Mouse (Mus musculus) megakaryocyte-erythroid progenitor cell, adult 5-6 weeks (primary cell): ENCODE measurements around the gene Tst. TPM values are rescaled to one million over a fixed set of nuclear protein-coding genes. Genes with fewer than 3 reads are reported as not detected.

ENCODE experiments used
- ATAC-seq: replicated peaks from 2 replicates; pipeline ENCODE4 v1.8.0; 2016; ENCODE audit warnings: mild to moderate bottlenecking, inconsistent platforms; ENCODE audit not compliant: severe bottlenecking, poor library complexity, low FRiP score, low TSS enrichment
- total RNA-seq, 2 experiments: library from RNA; stranded (forward) in 1 of 2; stranded (reverse) in 1 of 2; fragments of 200-1000, 215-1000 nt in 1 of 2; fragments of >200 nt in 1 of 2; fragmentation: Nextera tagmentation in 1 of 2; gene quantifications; 2 replicates each; pipeline ENCODE4 v1.2.3; 2014 to 2017

Gene Tst
- total RNA-seq, 2 experiments from 2014 or later, result 0.80 to 6.4 TPM

DNA sequence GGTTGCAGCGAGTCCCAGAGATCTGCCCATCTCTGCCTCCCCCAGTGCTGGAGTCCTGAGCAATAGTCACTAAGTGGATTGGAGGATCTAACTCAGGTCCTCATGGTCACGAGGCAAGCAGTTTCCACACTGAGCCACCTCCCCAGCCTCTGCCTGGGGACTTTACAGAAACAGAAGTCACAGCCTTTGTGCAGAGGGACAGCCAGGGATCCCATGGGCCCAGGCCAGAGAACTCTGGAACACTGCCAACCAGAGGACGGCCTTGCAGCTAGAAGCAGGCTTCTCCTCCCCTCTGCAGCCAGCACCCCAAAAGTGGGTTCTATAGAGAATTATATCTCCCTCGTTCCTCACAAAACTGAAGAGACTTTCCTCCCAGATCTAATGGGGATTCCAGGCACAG, 3.8 kb downstream of the Tst start:
- ATAC-seq, result no peak

GRCm38 (mm10) chr15:78401345-78401744, 4.4 kb downstream of the Tst start:
- no peak for ATAC-seq

GRCm38 (mm10) chr15:78395478-78395962, 10.2 kb downstream of the Tst start, which contains the start of gene Tex33:
TSS of gene Tex33 (minus strand) at chr15:78395912.
- ATAC-seq, result no peak

GRCm38 (mm10) chr15:78390855-78391254, 14.9 kb downstream of the Tst start:
- no peak for ATAC-seq

GRCm38 (mm10) chr15:78385564-78385963, 20.1 kb downstream of the Tst start:
- ATAC-seq, result no peak

DNA sequence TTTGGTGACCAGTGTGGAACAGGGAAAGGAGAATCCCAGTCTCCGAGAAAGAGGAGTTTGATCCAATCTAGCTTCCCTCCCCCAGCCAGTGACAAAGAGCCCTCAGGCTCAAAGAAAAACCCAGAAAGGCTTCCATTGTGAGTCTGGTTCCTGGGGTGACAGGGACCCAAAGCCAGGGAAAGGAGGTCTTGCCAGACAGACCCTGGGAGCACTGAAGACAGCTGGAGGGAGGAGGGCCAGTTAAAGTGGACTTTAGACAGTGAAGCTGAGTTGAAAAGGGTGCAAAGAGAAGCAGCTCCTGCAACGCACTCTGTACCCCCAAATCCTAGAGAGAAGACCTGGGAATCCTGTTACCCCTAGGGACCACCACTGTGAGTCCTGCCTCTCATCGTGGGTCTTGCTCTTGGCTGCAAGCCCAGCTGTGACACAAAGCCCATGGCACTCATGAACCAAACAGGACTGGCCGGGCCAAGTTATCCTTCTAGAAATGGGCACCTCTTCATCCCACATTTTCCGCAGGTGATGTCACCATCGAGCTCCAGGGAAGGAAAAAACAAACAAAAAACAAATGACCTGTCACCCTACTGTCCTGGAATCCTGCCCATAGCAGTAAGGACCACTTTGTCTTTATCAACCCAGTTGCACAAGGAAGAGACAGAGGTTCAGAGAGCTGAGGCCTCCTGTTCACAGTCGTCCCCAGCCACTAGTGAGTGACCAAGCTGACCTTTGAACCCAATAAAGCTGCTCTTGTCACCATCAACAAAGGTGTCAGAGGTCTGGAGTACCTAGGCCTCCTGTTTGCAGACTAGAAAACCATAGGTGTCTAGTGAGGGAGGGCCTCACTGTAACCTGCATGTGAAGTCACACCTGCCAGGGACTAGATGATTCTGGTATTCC, 21.2 kb downstream of the Tst start:
- ATAC-seq, result no peak

DNA sequence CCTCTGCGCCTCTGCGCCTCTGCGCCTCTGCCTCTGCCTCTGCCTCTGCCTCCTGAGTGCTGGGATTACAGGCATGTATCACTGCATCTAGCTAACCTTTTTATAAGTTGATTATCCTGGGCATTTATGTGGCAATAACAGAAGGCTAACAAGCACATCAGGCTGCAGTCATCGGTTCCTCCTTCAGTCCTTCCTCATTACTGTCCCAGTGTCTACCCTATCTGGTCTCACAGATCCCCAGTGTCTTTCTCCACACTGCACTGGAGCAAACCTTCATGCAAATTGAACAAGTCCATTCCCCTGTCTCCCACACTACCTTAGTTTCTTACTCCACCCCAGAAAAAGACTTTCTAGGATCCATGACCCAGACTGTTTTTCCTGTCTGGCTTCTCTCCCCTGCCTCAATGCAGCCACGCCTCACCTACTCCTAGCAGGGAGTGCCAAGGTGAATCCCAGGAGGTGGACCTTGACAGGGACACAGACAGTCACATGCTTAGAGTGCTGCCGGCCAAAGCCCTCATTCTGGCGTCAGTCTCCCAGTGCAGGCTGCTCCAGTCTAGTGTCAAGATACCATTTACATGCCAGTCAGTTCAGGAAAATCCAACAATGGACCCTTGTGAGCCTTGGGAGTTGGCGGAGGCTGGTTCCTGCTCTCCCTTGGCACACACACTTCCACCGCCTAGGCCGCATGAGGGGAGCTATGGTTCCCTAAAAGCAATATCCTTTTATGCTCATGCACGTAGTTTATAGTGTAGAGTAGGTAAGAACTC, 22.1 kb downstream of the Tst start:
- ATAC-seq, result no peak

DNA sequence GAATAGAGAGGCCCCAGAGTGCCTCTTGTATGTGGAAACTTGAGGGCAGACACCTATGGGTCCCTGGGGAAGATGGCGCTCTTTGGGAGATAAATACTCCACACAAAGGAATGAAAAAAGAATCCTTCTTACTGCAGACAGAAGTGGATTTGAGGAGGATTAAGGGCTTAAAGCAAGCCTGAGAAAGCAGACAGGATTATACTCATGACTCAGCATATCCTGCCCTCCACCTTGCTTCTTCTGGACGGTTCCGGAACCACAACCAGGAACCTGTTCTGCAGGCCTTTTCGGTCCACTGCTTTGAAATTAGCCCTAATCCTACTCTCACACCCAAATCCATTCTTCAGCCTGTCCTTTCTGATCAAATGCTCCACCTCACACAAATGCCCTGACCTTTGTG, 23.6 kb downstream of the Tst start:
- no peak for ATAC-seq

- ATAC-seq, result no peak
Measured at GRCm38 (mm10) chr15:78380741-78381140, 25.0 kb downstream of the Tst start.

GRCm38 (mm10) chr15:78380208-78380607, 25.5 kb downstream of the Tst start:
- no peak for ATAC-seq

GRCm38 (mm10) chr15:78378556-78378955, 27.2 kb downstream of the Tst start:
- ATAC-seq, result no peak

GRCm38 (mm10) chr15:78377859-78378258, 27.8 kb downstream of the Tst start:
- no peak for ATAC-seq

DNA sequence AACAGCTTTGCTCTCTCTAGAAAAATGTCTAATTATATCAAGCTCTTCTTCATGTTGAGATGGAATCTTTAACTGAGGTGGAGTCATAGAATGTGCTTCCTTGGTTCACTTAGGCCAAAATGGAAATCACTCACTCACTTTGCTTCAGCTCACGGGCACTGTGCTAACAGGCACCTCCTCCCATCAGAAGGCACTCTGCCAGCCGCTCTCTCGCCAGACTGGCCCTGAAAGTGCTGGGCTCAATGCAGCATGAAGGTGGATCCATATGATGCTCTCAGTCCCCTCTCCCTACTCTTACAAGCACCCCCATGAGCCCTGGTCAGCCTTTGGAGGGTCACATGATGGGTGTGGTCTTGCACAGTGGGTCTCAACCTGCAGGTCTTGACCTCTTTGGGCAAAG, 31.5 kb downstream of the Tst start:
- ATAC-seq, result no peak

GRCm38 (mm10) chr15:78372796-78373195, 32.9 kb downstream of the Tst start:
- ATAC-seq, result no peak

- no peak for ATAC-seq
Measured at GRCm38 (mm10) chr15:78369641-78370040, 36.1 kb downstream of the Tst start.

DNA sequence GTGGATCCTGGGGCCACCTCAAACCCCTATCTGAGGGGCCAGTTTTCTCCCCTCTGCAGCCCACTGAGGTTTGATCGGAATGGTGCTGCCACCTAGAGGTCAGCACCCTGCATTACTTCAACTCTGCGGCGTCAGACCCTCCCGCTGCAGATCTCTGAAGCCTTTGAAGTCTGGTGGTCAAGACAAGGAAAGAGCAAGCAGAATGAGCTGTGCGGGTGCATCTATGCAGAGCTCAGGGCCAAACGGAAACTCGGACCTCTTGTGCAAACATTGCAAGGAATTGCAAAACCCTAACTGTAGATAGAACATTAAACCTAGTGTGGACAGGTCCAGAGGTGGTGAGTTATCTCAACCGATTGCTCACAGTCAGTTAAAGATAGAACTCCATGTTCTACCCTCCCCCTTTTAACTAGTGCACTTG, 36.8 kb downstream of the Tst start:
- ATAC-seq, result peak; percentile 53

DNA sequence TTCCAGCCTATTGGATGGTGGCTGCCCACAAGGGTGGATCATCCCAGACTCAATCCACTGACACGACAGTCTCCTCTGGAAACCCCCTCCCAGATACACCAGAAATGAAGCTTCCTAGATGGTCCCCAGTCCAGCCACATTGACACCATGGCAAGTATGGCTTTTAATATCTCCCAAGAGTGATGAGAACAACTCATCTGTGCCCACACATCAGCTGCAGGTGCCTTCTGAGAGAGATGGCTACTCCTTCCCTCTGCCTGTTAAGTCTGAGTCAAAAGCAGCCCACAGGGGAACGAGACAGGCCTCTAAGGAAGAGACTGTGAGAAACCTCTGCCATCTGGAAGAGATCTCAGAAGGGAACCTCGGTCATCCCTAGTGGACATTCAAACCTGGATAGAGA, 37.9 kb downstream of the Tst start:
- no peak for ATAC-seq

- ATAC-seq, result no peak
Measured at GRCm38 (mm10) chr15:78366875-78367274, 38.8 kb downstream of the Tst start.

GRCm38 (mm10) chr15:78365916-78366315, 39.8 kb downstream of the Tst start:
- no peak for ATAC-seq

GRCm38 (mm10) chr15:78355548-78355947, 50.2 kb downstream of the Tst start:
- ATAC-seq, result no peak
